Mouse (Mus musculus) lung, adult 18-20 months (tissue): ENCODE data around the gene Mindy4.

Experiments used
- DNase-seq, 2 experiments: peaks; one replicate each; pipeline ENCODE4 v3.0.0; 2022; ENCODE audit warnings: mixed read lengths in 2 of 2

The Mindy4 gene

GRCm38 (mm10) chr6:55258428-55259325 lies 55.5 kb downstream of the Mindy4 start:
- no peak for DNase-seq

- no peak for DNase-seq
Measured at GRCm38 (mm10) chr6:55262161-55262560, 59.0 kb downstream of the Mindy4 start.

GRCm38 (mm10) chr6:55263490-55264046 lies 60.4 kb downstream of the Mindy4 start:
- no peak for DNase-seq

GRCm38 (mm10) chr6:55264741-55265366 lies 61.7 kb downstream of the Mindy4 start:
- no peak for DNase-seq

GRCm38 (mm10) chr6:55272952-55273351 lies 69.8 kb downstream of the Mindy4 start:
- DNase-seq, result no peak

GRCm38 (mm10) chr6:55273463-55273862 lies 70.3 kb downstream of the Mindy4 start:
- peak; percentile 38 to 60 for DNase-seq

- DNase-seq, result no peak
Measured at GRCm38 (mm10) chr6:55275000-55275399, 71.8 kb downstream of the Mindy4 start.

GRCm38 (mm10) chr6:55275786-55276185 lies 72.6 kb downstream of the Mindy4 start:
- DNase-seq, result no peak

- no peak for DNase-seq
Measured at GRCm38 (mm10) chr6:55276692-55277282, 73.6 kb downstream of the Mindy4 start.

- DNase-seq, result no peak
Measured at GRCm38 (mm10) chr6:55278086-55278485, 74.9 kb downstream of the Mindy4 start.

GRCm38 (mm10) chr6:55278520-55278919 lies 75.3 kb downstream of the Mindy4 start:
- no peak for DNase-seq

- no peak for DNase-seq
Measured at GRCm38 (mm10) chr6:55280979-55281378, 77.8 kb downstream of the Mindy4 start.

GRCm38 (mm10) chr6:55281687-55282086 lies 78.5 kb downstream of the Mindy4 start:
- no peak for DNase-seq

GRCm38 (mm10) chr6:55282348-55282747 lies 79.2 kb downstream of the Mindy4 start:
- DNase-seq, result no peak

GRCm38 (mm10) chr6:55285218-55285617 lies 82.0 kb downstream of the Mindy4 start:
- DNase-seq, result no peak

GRCm38 (mm10) chr6:55288007-55288602 lies 84.9 kb downstream of the Mindy4 start:
- no peak for DNase-seq

- peak; percentile 48 to 71 for DNase-seq
Measured at GRCm38 (mm10) chr6:55294549-55295131, 91.5 kb downstream of the Mindy4 start.

GRCm38 (mm10) chr6:55295325-55295724 lies 92.1 kb downstream of the Mindy4 start:
- peak in 1 of 2 experiments; percentile 40 for DNase-seq

GRCm38 (mm10) chr6:55299482-55299881 lies 96.3 kb downstream of the Mindy4 start:
- DNase-seq, result no peak

GRCm38 (mm10) chr6:55299917-55300316 lies 96.7 kb downstream of the Mindy4 start:
- no peak for DNase-seq

- DNase-seq, result peak; percentile 43 to 61
Measured at GRCm38 (mm10) chr6:55300704-55301103, 97.5 kb downstream of the Mindy4 start.

GRCm38 (mm10) chr6:55310179-55310578 lies 107.0 kb downstream of the Mindy4 start:
- DNase-seq, result peak; percentile 49 to 71
